Mouse (Mus musculus) cerebellum, adult 11 months (tissue): ENCODE results near the gene Myo1a.

ENCODE experiments used
- DNase-seq: peaks from one replicate; pipeline ENCODE4 v3.0.0; 2022

The Myo1a gene

GRCm38 (mm10) chr10:127766564-127766963 is 61.6 kb downstream of the Myo1a start:
- no peak for DNase-seq
